Mouse (Mus musculus) embryonic facial prominence, embryonic 12.5 days (tissue): ENCODE measurements at regions not wholly inside any gene's neighbourhood (a gene's known extent, or its start where the extent isn't known, plus 50 kb on each side); places are given as distances from the start of the nearest gene placed in this dataset.

ENCODE experiments used
- ATAC-seq: fragments of 200-750 bp; cut with Nextera tagmentation; 2 replicates; pipeline ENCODE4 v1.8.0; 2017; ENCODE audit not compliant: insufficient number of reproducible peaks, insufficient read depth, low FRiP score, low TSS enrichment
- H3K27ac ChIP-seq: fragments of 300-500 bp; sonication (generic); 2 replicates; pipeline ENCODE4 v1.5.1; 2016; ENCODE audit warnings: mild to moderate bottlenecking
- H3K27me3 ChIP-seq: fragments of 300-500 bp; sonication (generic); 2 replicates; pipeline ENCODE4 v1.6.1; 2016; ENCODE audit warnings: mild to moderate bottlenecking, moderate library complexity
- H3K36me3 ChIP-seq: fragments of 300-500 bp; sonication (generic); 2 replicates; pipeline ENCODE4 v1.6.1; 2016; ENCODE audit warnings: mild to moderate bottlenecking
- H3K4me1 ChIP-seq: fragments of 300-500 bp; sonication (generic); 2 replicates; pipeline ENCODE4 v1.6.1; 2016
- H3K4me2 ChIP-seq: fragments of 300-500 bp; sonication (generic); replicated peaks from 2 replicates; pipeline ENCODE4 v1.6.1; 2016; ENCODE audit warnings: mild to moderate bottlenecking, moderate library complexity
- H3K4me3 ChIP-seq: fragments of 300-500 bp; sonication (generic); 2 replicates; pipeline ENCODE4 v1.5.1; 2016; ENCODE audit warnings: mild to moderate bottlenecking
- H3K9ac ChIP-seq: fragments of 300-500 bp; sonication (generic); 2 replicates; pipeline ENCODE4 v1.6.1; 2016; ENCODE audit warnings: mild to moderate bottlenecking, moderate library complexity
- H3K9me3 ChIP-seq: fragments of 300-500 bp; sonication (generic); 2 replicates; pipeline ENCODE4 v1.6.1; 2016; ENCODE audit warnings: mild to moderate bottlenecking, moderate library complexity
- WGBS: fragments of 180-500 bp; shearing (Covaris S2); methylation state at CpG from one replicate; pipeline ENCODE4 v1.1.7; 2016; 5-methylcytosine and 5-hydroxymethylcytosine counted together

GRCm38 (mm10) chr3:83416536-83416935 lies 288.8 kb downstream of the Dchs2 start:
- Histone ChIP-seq H3K4me2 (no peak overlapping the region), H3K4me1 (no peaks in the 10 kb centered on the region), H3K9me3 (no peaks in the 10 kb centered on the region), H3K4me3 (no peak overlapping the region), H3K36me3 (no peaks in the 10 kb centered on the region), H3K27me3 (no peaks in the 10 kb centered on the region), H3K9ac (no peak overlapping the region), H3K27ac (no peak overlapping the region)
- ATAC-seq = no peak

GRCm38 (mm10) chr3:83424267-83424666 lies 296.5 kb downstream of the Dchs2 start:
- Histone ChIP-seq H3K36me3 (no peaks in the 10 kb centered on the region), H3K27me3 (no peaks in the 10 kb centered on the region), H3K27ac (peak overlapping the region; percentile 18; the same call in 1 of the 2 replicates), H3K9ac (no peak overlapping the region), H3K9me3 (no peaks in the 10 kb centered on the region), H3K4me2 (no peak overlapping the region), H3K4me3 (no peak overlapping the region), H3K4me1 (no peaks in the 10 kb centered on the region; the same call in 1 of the 2 replicates)
- no peak for ATAC-seq
- 66% methylated on average over 7 of the region's 7 CpGs for WGBS

- Histone ChIP-seq H3K27me3 (no peaks in the 10 kb centered on the region), H3K4me3 (no peak overlapping the region), H3K4me1 (no peaks in the 10 kb centered on the region; the same call in 1 of the 2 replicates), H3K9me3 (no peaks in the 10 kb centered on the region), H3K36me3 (no peaks in the 10 kb centered on the region), H3K9ac (no peak overlapping the region), H3K4me2 (no peak overlapping the region), H3K27ac (no peak overlapping the region)
- ATAC-seq = no peak
- WGBS = 91% methylated on average over 3 of the region's 3 CpGs
Measured at GRCm38 (mm10) chr3:83429376-83429775, 301.6 kb downstream of the Dchs2 start.

GRCm38 (mm10) chr3:83446154-83446667 lies 318.5 kb downstream of the Dchs2 start:
- no peaks in the 10 kb centered on the region for H3K27me3 ChIP-seq
- H3K4me3 ChIP-seq = no peak overlapping the region
- 84% methylated on average over 7 of the region's 7 CpGs for WGBS
- no peaks in the 10 kb centered on the region for H3K9me3 ChIP-seq
- no peak overlapping the region for H3K4me2 ChIP-seq
- no peak for ATAC-seq
- H3K27ac ChIP-seq = no peak overlapping the region
- no peaks in the 10 kb centered on the region for H3K36me3 ChIP-seq
- no peaks in the 10 kb centered on the region for H3K4me1 ChIP-seq
- H3K9ac ChIP-seq = no peak overlapping the region

- Histone ChIP-seq H3K4me1 (no peaks in the 10 kb centered on the region), H3K4me2 (no peak overlapping the region), H3K9me3 (no peaks in the 10 kb centered on the region), H3K36me3 (no peaks in the 10 kb centered on the region), H3K27ac (no peak overlapping the region), H3K9ac (no peak overlapping the region), H3K4me3 (no peak overlapping the region), H3K27me3 (no peaks in the 10 kb centered on the region)
- 85% methylated on average over 2 of the region's 2 CpGs for WGBS
- ATAC-seq = no peak
Measured at GRCm38 (mm10) chr3:83450662-83451061, 315.5 kb upstream of the Sfrp2 start.

GRCm38 (mm10) chr3:83451317-83451716 lies 314.8 kb upstream of the Sfrp2 start:
- no peaks in the 10 kb centered on the region for H3K36me3 ChIP-seq
- no peaks in the 10 kb centered on the region for H3K9me3 ChIP-seq
- WGBS = 85% methylated on average over 3 of the region's 3 CpGs
- H3K4me1 ChIP-seq = no peaks in the 10 kb centered on the region
- H3K27me3 ChIP-seq = no peaks in the 10 kb centered on the region
- H3K9ac ChIP-seq = no peak overlapping the region
- no peak overlapping the region for H3K27ac ChIP-seq
- H3K4me2 ChIP-seq = no peak overlapping the region
- ATAC-seq = no peak
- H3K4me3 ChIP-seq = no peak overlapping the region

- ATAC-seq = no peak
- 33% methylated on average over 2 of the region's 2 CpGs for WGBS
- H3K9ac ChIP-seq = no peak overlapping the region
- no peaks in the 10 kb centered on the region for H3K36me3 ChIP-seq
- no peak overlapping the region for H3K4me2 ChIP-seq
- H3K27ac ChIP-seq = no peak overlapping the region
- no peaks in the 10 kb centered on the region for H3K4me1 ChIP-seq
- H3K4me3 ChIP-seq = no peak overlapping the region
- H3K9me3 ChIP-seq = no peaks in the 10 kb centered on the region
- no peaks in the 10 kb centered on the region for H3K27me3 ChIP-seq
Measured at GRCm38 (mm10) chr3:83453462-83453861, 312.7 kb upstream of the Sfrp2 start.

GRCm38 (mm10) chr3:83458450-83458849 lies 307.7 kb upstream of the Sfrp2 start:
- ATAC-seq = no peak
- 69% methylated on average over 1 of the region's 1 CpGs for WGBS
- no peaks in the 10 kb centered on the region for H3K36me3 ChIP-seq
- no peaks in the 10 kb centered on the region for H3K9me3 ChIP-seq
- H3K27ac ChIP-seq = no peak overlapping the region
- no peaks in the 10 kb centered on the region for H3K4me1 ChIP-seq
- no peak overlapping the region for H3K4me3 ChIP-seq
- H3K27me3 ChIP-seq = no peaks in the 10 kb centered on the region
- no peak overlapping the region for H3K4me2 ChIP-seq
- H3K9ac ChIP-seq = no peak overlapping the region

GRCm38 (mm10) chr3:83479251-83479650 lies 286.9 kb upstream of the Sfrp2 start:
- H3K4me2 ChIP-seq = no peak overlapping the region
- no peaks in the 10 kb centered on the region for H3K36me3 ChIP-seq
- H3K4me3 ChIP-seq = no peak overlapping the region
- no peak overlapping the region for H3K27ac ChIP-seq
- H3K9ac ChIP-seq = no peak overlapping the region
- no peaks in the 10 kb centered on the region; the same call in 1 of the 2 replicates for H3K4me1 ChIP-seq
- ATAC-seq = no peak
- no peaks in the 10 kb centered on the region for H3K27me3 ChIP-seq
- 86% methylated on average over 3 of the region's 3 CpGs for WGBS
- no peaks in the 10 kb centered on the region for H3K9me3 ChIP-seq

GRCm38 (mm10) chr3:83480176-83480575 lies 285.9 kb upstream of the Sfrp2 start:
- Histone ChIP-seq H3K9me3 (no peaks in the 10 kb centered on the region), H3K36me3 (no peaks in the 10 kb centered on the region), H3K9ac (no peak overlapping the region), H3K4me3 (no peak overlapping the region), H3K4me2 (no peak overlapping the region), H3K27ac (no peak overlapping the region), H3K27me3 (no peaks in the 10 kb centered on the region), H3K4me1 (no peaks in the 10 kb centered on the region; the same call in 1 of the 2 replicates)
- no peak for ATAC-seq
- 82% methylated on average over 1 of the region's 1 CpGs for WGBS

GRCm38 (mm10) chr3:83486192-83486716 lies 279.9 kb upstream of the Sfrp2 start:
- WGBS = 88% methylated on average over 7 of the region's 7 CpGs
- H3K36me3 ChIP-seq = no peaks in the 10 kb centered on the region
- H3K4me1 ChIP-seq = no peaks in the 10 kb centered on the region; the same call in 1 of the 2 replicates
- H3K9ac ChIP-seq = no peak overlapping the region
- no peak overlapping the region for H3K4me2 ChIP-seq
- H3K9me3 ChIP-seq = no peaks in the 10 kb centered on the region
- H3K27ac ChIP-seq = no peak overlapping the region
- ATAC-seq = no peak
- no peak overlapping the region for H3K4me3 ChIP-seq
- no peaks in the 10 kb centered on the region for H3K27me3 ChIP-seq

GRCm38 (mm10) chr3:83495584-83495983 lies 270.5 kb upstream of the Sfrp2 start:
- Histone ChIP-seq H3K27ac (no peak overlapping the region), H3K36me3 (no peaks in the 10 kb centered on the region), H3K4me1 (no peaks in the 10 kb centered on the region), H3K27me3 (no peaks in the 10 kb centered on the region), H3K9ac (no peak overlapping the region), H3K4me2 (no peak overlapping the region), H3K4me3 (no peak overlapping the region), H3K9me3 (no peaks in the 10 kb centered on the region)
- no peak for ATAC-seq
- WGBS = 25% methylated on average over 1 of the region's 1 CpGs
